In the genomic region with DNA sequence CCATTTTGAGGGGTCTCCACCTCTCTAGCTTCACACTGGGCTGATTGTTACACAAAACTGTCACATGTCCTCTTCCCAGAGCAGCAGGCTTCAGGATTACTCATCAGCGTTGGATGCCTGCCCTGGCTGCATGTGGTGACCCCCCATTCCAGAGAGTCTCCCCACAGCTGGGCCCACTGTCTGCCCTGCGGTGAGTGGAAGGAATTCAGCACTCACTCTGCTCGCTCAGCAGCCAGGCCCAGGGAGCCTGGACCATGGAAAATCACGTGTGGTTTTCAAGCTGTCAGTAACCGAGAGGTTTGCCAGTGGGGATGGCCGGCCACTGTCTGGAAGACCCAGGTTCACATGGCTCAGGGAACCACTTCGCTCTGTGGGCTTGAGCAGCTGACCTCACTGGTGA, we compare ENCODE assay signal across 8 mouse cellular contexts. TPM values are rescaled to one million over a fixed set of nuclear protein-coding genes. Genes with fewer than 3 reads are reported as not detected.
DNase-seq lines count a peak whose midpoint lies in the region; ATAC-seq and TF ChIP-seq lines count a peak whose summit lies in the region.

No protein-coding gene starts in this region.

- in situ Hi-C loops in Patski (cut with MboI; ENCODE audit: low pct_unique_long_range_greater_than_20kb), result loop anchor here (25.0 kb wide), 1 partner anchor 1569 kb away; no protein-coding TSS in a partner anchor

- H3K4me2 ChIP-seq in forebrain, postnatal 0 days (ENCODE audit: low read depth), result no peak overlapping the region
- no peak overlapping the region for H3K4me2 ChIP-seq in forebrain, embryonic 15.5 days (replicated peaks)
- no peak overlapping the region for H3K4me2 ChIP-seq in lung, postnatal 0 days (replicated peaks; ENCODE audit: low read depth, low read length)

- H3K4me1 ChIP-seq in forebrain, postnatal 0 days (ENCODE audit: insufficient read depth), result no peaks in the 10 kb centered on the region
- H3K4me1 ChIP-seq in forebrain, embryonic 15.5 days, result 0 out of 2 replicates have a peak, but pooled peaks cover under 1% of the 10 kb centered on the region
- H3K4me1 ChIP-seq in lung, postnatal 0 days (ENCODE audit: insufficient read depth, low read depth, low read length), result no peaks in the 10 kb centered on the region

- DNase-seq in forebrain, postnatal 0 days, result no peak
- DNase-seq in Patski (ENCODE audit: low read depth, low spot score), result peak; percentile 84
- DNase-seq in gastrocnemius, postnatal 36 days, result peak; percentile 63 to 68
- peak; percentile 60 for DNase-seq in kidney, postnatal 14 days
- DNase-seq in lung, postnatal 0 days (ENCODE audit: low spot score), result peak; percentile 63
- no peak for DNase-seq in spleen, postnatal 14 days (ENCODE audit: low spot score in 2 of 2)
- DNase-seq in embryo, embryonic 10.5 days (ENCODE audit: low spot score), result no peak

- TF ChIP-seq CTCF in forebrain, postnatal 0 days (IDR thresholded peaks at IDR 0.05; ENCODE audit: low read depth), result no peak
- TF ChIP-seq CTCF in Patski (IDR thresholded peaks at IDR 0.05), result no peak
- TF ChIP-seq CTCF in lung, postnatal 0 days (IDR thresholded peaks at IDR 0.05), result no peak

- TF ChIP-seq EP300 in lung, postnatal 0 days (IDR thresholded peaks at IDR 0.05), result no peak

- CTCF ChIA-PET in Patski (lab: Charles Lee), result interaction anchor here (0.8 to 3.2 kb wide), 6 partner anchors 9 to 30 kb away, joined by 3 to 15 read pairs (median 8); a partner anchor contains a TSS

- ATAC-seq in forebrain, postnatal 0 days, result peak; percentile 62
- ATAC-seq in forebrain, embryonic 15.5 days (replicated peaks), result no peak
- ATAC-seq in Patski, result peak; percentile 64
- peak; percentile 78 for ATAC-seq in lung, postnatal 0 days

- 44% methylated on average over 7 of the region's 7 CpGs for WGBS in forebrain, postnatal 0 days
- WGBS in forebrain, embryonic 15.5 days, result 51% methylated on average over 7 of the region's 7 CpGs
- WGBS in lung, postnatal 0 days, result 41% methylated on average over 7 of the region's 7 CpGs

- H3K36me3 ChIP-seq in forebrain, postnatal 0 days (ENCODE audit: insufficient read depth), result no peaks in the 10 kb centered on the region
- no peaks in the 10 kb centered on the region for H3K36me3 ChIP-seq in forebrain, embryonic 15.5 days
- H3K36me3 ChIP-seq in lung, postnatal 0 days (ENCODE audit: insufficient read depth, low read length), result no peaks in the 10 kb centered on the region

- POLR2A ChIA-PET in Patski (lab: Charles Lee), result interaction anchor here (0.9 to 2.4 kb wide), 2 partner anchors 20 to 22 kb away, joined by 3 to 14 read pairs; a partner anchor contains a TSS

- no peak overlapping the region for H3K4me3 ChIP-seq in forebrain, postnatal 0 days (ENCODE audit: low read depth, low read length)
- no peak overlapping the region for H3K4me3 ChIP-seq in forebrain, embryonic 15.5 days
- no peak overlapping the region for H3K4me3 ChIP-seq in lung, postnatal 0 days (ENCODE audit: low read depth, low read length)

- no peaks in the 10 kb centered on the region for H3K9me3 ChIP-seq in forebrain, postnatal 0 days (ENCODE audit: low read length)
- no peaks in the 10 kb centered on the region for H3K9me3 ChIP-seq in forebrain, embryonic 15.5 days
- H3K9me3 ChIP-seq in lung, postnatal 0 days (ENCODE audit: low read length), result no peaks in the 10 kb centered on the region

- H3K27me3 ChIP-seq in forebrain, postnatal 0 days (ENCODE audit: insufficient read depth, low read length), result peaks cover 3% of the 10 kb centered on the region
- peaks cover 6% of the 10 kb centered on the region; the same call in 1 of the 2 replicates for H3K27me3 ChIP-seq in forebrain, embryonic 15.5 days
- no peaks in the 10 kb centered on the region for H3K27me3 ChIP-seq in Patski
- no peaks in the 10 kb centered on the region for H3K27me3 ChIP-seq in lung, postnatal 0 days (replicated peaks; ENCODE audit: insufficient read depth, low read length)

- H3K27ac ChIP-seq in forebrain, postnatal 0 days (ENCODE audit: low read depth, low read length), result no peak overlapping the region
- H3K27ac ChIP-seq in forebrain, embryonic 15.5 days (replicated peaks), result no peak overlapping the region
- H3K27ac ChIP-seq in lung, postnatal 0 days (ENCODE audit: low read length), result no peak overlapping the region

- intact Hi-C loops in gastrocnemius, postnatal 36 days (cut with DNase I), result no loop called here

- no peak overlapping the region for H3K9ac ChIP-seq in forebrain, postnatal 0 days
- no peak overlapping the region for H3K9ac ChIP-seq in forebrain, embryonic 15.5 days (replicated peaks)
- H3K9ac ChIP-seq in lung, postnatal 0 days (replicated peaks; ENCODE audit: low read depth), result no peak overlapping the region

RNA-seq across cellular contexts. Expression of a gene that starts 5.8 kb away (rescaled TPM):
- total RNA-seq in forebrain, postnatal 0 days (2014; rRNA removed), result 9.8 and 14.9 TPM in 2 replicates
- polyA plus RNA-seq in forebrain, postnatal 0 days (2015; fragmentation: Nextera tagmentation; extraction: Ambion mirVana), result 15.9 and 19.8 TPM in 2 replicates
- polyA plus RNA-seq in forebrain, embryonic 15.5 days (2015; fragmentation: Nextera tagmentation; extraction: Ambion mirVana), result 10.0 and 10.4 TPM in 2 replicates
- 12.5 TPM for polyA plus RNA-seq in Patski (2021)
- total RNA-seq in gastrocnemius, postnatal 36 days (2021), result 10 to 100 TPM; 28.2 to 55.2 TPM
- polyA plus RNA-seq in lung, postnatal 0 days (2015; fragmentation: Nextera tagmentation; extraction: Ambion mirVana), result 21.8 and 22.3 TPM in 2 replicates

RNA-seq across cellular contexts. Expression of a gene that starts 18.1 kb away (rescaled TPM):
- 7.5 and 9.7 TPM in 2 replicates for total RNA-seq in forebrain, postnatal 0 days (2014; rRNA removed)
- polyA plus RNA-seq in forebrain, postnatal 0 days (2015; fragmentation: Nextera tagmentation; extraction: Ambion mirVana), result 4.6 and 6.0 TPM in 2 replicates
- polyA plus RNA-seq in forebrain, embryonic 15.5 days (2015; fragmentation: Nextera tagmentation; extraction: Ambion mirVana), result 7.0 TPM in 2 replicates
- polyA plus RNA-seq in Patski (2021), result 47.5 TPM
- total RNA-seq in gastrocnemius, postnatal 36 days (2021), result 1 to 10 TPM; 1.9 to 2.3 TPM
- polyA plus RNA-seq in lung, postnatal 0 days (2015; fragmentation: Nextera tagmentation; extraction: Ambion mirVana), result 5.9 and 8.2 TPM in 2 replicates

RNA-seq across cellular contexts. Expression of a gene that starts 22.2 kb away (rescaled TPM):
- total RNA-seq in forebrain, postnatal 0 days (2014; rRNA removed), result 20.4 and 29.0 TPM in 2 replicates
- 48.0 and 51.3 TPM in 2 replicates for polyA plus RNA-seq in forebrain, postnatal 0 days (2015; fragmentation: Nextera tagmentation; extraction: Ambion mirVana)
- polyA plus RNA-seq in forebrain, embryonic 15.5 days (2015; fragmentation: Nextera tagmentation; extraction: Ambion mirVana), result 72.6 and 76.4 TPM in 2 replicates
- polyA plus RNA-seq in Patski (2021), result 76.9 TPM
- 10 to 100 TPM; 34.5 to 37.1 TPM for total RNA-seq in gastrocnemius, postnatal 36 days (2021)
- polyA plus RNA-seq in lung, postnatal 0 days (2015; fragmentation: Nextera tagmentation; extraction: Ambion mirVana), result 30.1 and 34.1 TPM in 2 replicates

RNA-seq across cellular contexts. Expression of a gene that starts 42.7 kb away (rescaled TPM):
- not detected in 2 replicates for total RNA-seq in forebrain, postnatal 0 days (2014; rRNA removed)
- not detected in 2 replicates for polyA plus RNA-seq in forebrain, postnatal 0 days (2015; fragmentation: Nextera tagmentation; extraction: Ambion mirVana)
- 0.32 and 1.6 TPM in 2 replicates for polyA plus RNA-seq in forebrain, embryonic 15.5 days (2015; fragmentation: Nextera tagmentation; extraction: Ambion mirVana)
- polyA plus RNA-seq in Patski (2021), result not detected
- not detected for total RNA-seq in gastrocnemius, postnatal 36 days (2021)
- 327 and 405 TPM in 2 replicates for polyA plus RNA-seq in lung, postnatal 0 days (2015; fragmentation: Nextera tagmentation; extraction: Ambion mirVana)

RNA-seq across cellular contexts. Expression of a gene that starts 52.4 kb away (rescaled TPM):
- total RNA-seq in forebrain, postnatal 0 days (2014; rRNA removed), result 0.38 and 3.5 TPM in 2 replicates
- 3.3 and 3.5 TPM in 2 replicates for polyA plus RNA-seq in forebrain, postnatal 0 days (2015; fragmentation: Nextera tagmentation; extraction: Ambion mirVana)
- 1.9 and 3.1 TPM in 2 replicates for polyA plus RNA-seq in forebrain, embryonic 15.5 days (2015; fragmentation: Nextera tagmentation; extraction: Ambion mirVana)
- polyA plus RNA-seq in Patski (2021), result 7.7 TPM
- total RNA-seq in gastrocnemius, postnatal 36 days (2021), result 1,000 to 10,000 TPM; 3,227 to 4,326 TPM
- 28.8 and 29.8 TPM in 2 replicates for polyA plus RNA-seq in lung, postnatal 0 days (2015; fragmentation: Nextera tagmentation; extraction: Ambion mirVana)

Comparison
In these comparisons a context has a peak if more than half of its experiments do, and no peak if none do; other contexts are left out.
1. DNase-seq: peak in Patski (single experiment), gastrocnemius, postnatal 36 days (2 of 2), kidney, postnatal 14 days (single experiment) and lung, postnatal 0 days (single experiment); none in forebrain, postnatal 0 days (single experiment), spleen, postnatal 14 days (0 of 2) and embryo, embryonic 10.5 days (single experiment).